Mouse (Mus musculus): ENCODE results near the gene Ccl19.
"Not testable (repeated sequence)": the region's sequence is repeated elsewhere in the genome, so short reads cannot be mapped to it uniquely, and the experiment has no call there.

Ccl19 gene

GRCm38 (mm10) chr4:42756477-42756876, at the start of gene Ccl19:
TSS of gene Ccl19 (minus strand) at chr4:42756577.
- DNase-seq (ENCODE audit: low spot score) = not testable (repeated sequence)

GRCm38 (mm10) chr4:42773893-42774292, 17.5 kb upstream of the Ccl19 start, which contains the start of gene Ccl21a:
TSS of gene Ccl21a (minus strand) at chr4:42773993.
- not testable (repeated sequence) for DNase-seq (ENCODE audit: low spot score)

DNA sequence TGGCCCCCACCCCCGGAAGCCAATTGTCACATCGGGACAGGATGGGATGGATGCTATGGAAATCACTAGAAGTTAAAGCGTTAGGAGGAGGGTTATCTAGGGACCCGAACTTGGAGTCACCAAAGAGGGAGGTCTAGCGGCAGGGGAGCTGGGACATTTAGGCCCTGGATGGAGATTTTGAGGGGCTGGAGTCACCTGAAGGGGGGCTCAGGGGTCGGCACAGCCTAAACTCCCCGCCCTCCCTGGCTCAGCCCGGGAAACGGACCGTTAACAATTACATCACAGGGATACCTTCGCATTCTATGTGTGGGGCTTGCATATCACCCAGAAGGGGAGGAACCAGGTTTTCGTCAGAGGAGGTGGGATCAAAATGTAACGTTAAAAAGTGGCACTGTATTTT, 21.1 kb downstream of the Ccl19 start, which contains the start of gene 4930578G10Rik:
4930578G10Rik (plus strand) TSS at position 301 of the 400 bp plus-strand sequence.
- DNase-seq (ENCODE audit: low spot score) = not testable (repeated sequence)

All from urinary bladder, postnatal 25 days (tissue).